Comparison of ENCODE assay signal across 8 mouse cellular contexts in genomic region chr8:84699861-84700322, GRCm38 (mm10). TPM values are rescaled to one million over a fixed set of nuclear protein-coding genes. Genes with fewer than 3 reads are reported as not detected.
A peak's percentile ranks its signal among the peaks of the same experiment; 100 is the strongest.
DNase-seq lines count a peak whose midpoint lies in the region; ATAC-seq and TF ChIP-seq lines count a peak whose summit lies in the region.

No protein-coding gene starts in this region.

- 0 out of 2 replicates have a peak, but pooled peaks have one; percentile 16 for ATAC-seq in hindbrain, embryonic 16.5 days
- ATAC-seq in midbrain, embryonic 12.5 days (ENCODE audit: low FRiP score, low read depth), result no peak

- H3K27ac ChIP-seq in layer of hippocampus, adult 2 months, result peak overlapping the region; percentile 73
- peak overlapping the region; percentile 40 for H3K27ac ChIP-seq in hindbrain, embryonic 16.5 days (ENCODE audit: low read depth, low read length)
- peak overlapping the region; percentile 38; the same call in 1 of the 2 replicates for H3K27ac ChIP-seq in limb, embryonic 10.5 days
- H3K27ac ChIP-seq in midbrain, embryonic 12.5 days (replicated peaks), result 0 out of 2 replicates have a peak overlapping the region, but pooled peaks have one; percentile 1
- peak overlapping the region; percentile 86 for H3K27ac ChIP-seq in thymus, adult 2 months (ENCODE audit: control insufficient read depth, insufficient read depth, low read length)

- H3K9me3 ChIP-seq in hindbrain, embryonic 16.5 days (ENCODE audit: control insufficient read depth, low read length), result no peaks in the 10 kb centered on the region
- no peaks in the 10 kb centered on the region for H3K9me3 ChIP-seq in limb, embryonic 10.5 days (replicated peaks)
- no peaks in the 10 kb centered on the region for H3K9me3 ChIP-seq in midbrain, embryonic 12.5 days

- H3K36me3 ChIP-seq in hindbrain, embryonic 16.5 days (ENCODE audit: control insufficient read depth, insufficient read depth, low read length), result peaks cover 18% of the 10 kb centered on the region
- peaks cover 55% of the 10 kb centered on the region for H3K36me3 ChIP-seq in limb, embryonic 10.5 days
- H3K36me3 ChIP-seq in midbrain, embryonic 12.5 days, result peaks cover 37% of the 10 kb centered on the region
- no peaks in the 10 kb centered on the region for H3K36me3 ChIP-seq in thymus, adult 2 months (ENCODE audit: control insufficient read depth, insufficient read depth, low read length)

- peak in 1 of 2 experiments; percentile 65 for DNase-seq in layer of hippocampus, adult 2 months (ENCODE audit: low spot score in 2 of 2)
- no peak for DNase-seq in layer of hippocampus, postnatal 25 days (ENCODE audit: extremely low spot score in 1 of 2, low spot score in 1 of 2)
- peak; percentile 83 to 84 for DNase-seq in cerebellum, postnatal 10 days
- DNase-seq in gastrocnemius, adult 18-20 months (ENCODE audit: low spot score), result peak; percentile 57
- peak; percentile 65 for DNase-seq in limb, embryonic 10.5 days (ENCODE audit: low spot score)
- DNase-seq in thymus, adult 2 months, result peak; percentile 70

- H3K4me1 ChIP-seq in hindbrain, embryonic 16.5 days (ENCODE audit: control insufficient read depth, insufficient read depth, low read depth, low read length), result peaks cover 7% of the 10 kb centered on the region
- H3K4me1 ChIP-seq in limb, embryonic 10.5 days, result peaks cover 36% of the 10 kb centered on the region
- H3K4me1 ChIP-seq in midbrain, embryonic 12.5 days, result peaks cover 17% of the 10 kb centered on the region
- H3K4me1 ChIP-seq in thymus, adult 2 months (replicated peaks; ENCODE audit: control insufficient read depth, insufficient read depth, low read length), result peaks cover 52% of the 10 kb centered on the region

- H3K4me2 ChIP-seq in hindbrain, embryonic 16.5 days (ENCODE audit: low read length), result no peak overlapping the region
- H3K4me2 ChIP-seq in midbrain, embryonic 12.5 days (replicated peaks), result no peak overlapping the region

- 54% methylated on average over 7 of the region's 7 CpGs for WGBS in hindbrain, embryonic 16.5 days
- WGBS in limb, embryonic 10.5 days, result 67% methylated on average over 7 of the region's 7 CpGs
- 64% methylated on average over 7 of the region's 7 CpGs for WGBS in midbrain, embryonic 12.5 days
- WGBS in thymus, adult 2 months, result 8% methylated on average over 7 of the region's 7 CpGs

- no peak overlapping the region for H3K4me3 ChIP-seq in layer of hippocampus, adult 2 months
- H3K4me3 ChIP-seq in hindbrain, embryonic 16.5 days (ENCODE audit: low read length), result no peak overlapping the region
- peak overlapping the region; percentile 11; the same call in 1 of the 2 replicates for H3K4me3 ChIP-seq in limb, embryonic 10.5 days
- H3K4me3 ChIP-seq in midbrain, embryonic 12.5 days, result no peak overlapping the region
- peak overlapping the region; percentile 33 for H3K4me3 ChIP-seq in thymus, adult 2 months (ENCODE audit: control insufficient read depth, insufficient read depth, low read length)

- H3K27me3 ChIP-seq in hindbrain, embryonic 16.5 days (replicated peaks; ENCODE audit: control insufficient read depth, insufficient read depth, low read length), result peaks cover 17% of the 10 kb centered on the region
- peaks cover 41% of the 10 kb centered on the region for H3K27me3 ChIP-seq in limb, embryonic 10.5 days (ENCODE audit: low read depth, poor library complexity, severe bottlenecking)
- H3K27me3 ChIP-seq in midbrain, embryonic 12.5 days, result peaks cover 50% of the 10 kb centered on the region
- H3K27me3 ChIP-seq in thymus, adult 2 months (ENCODE audit: control insufficient read depth, insufficient read depth, low read length), result no peaks in the 10 kb centered on the region; the same call in none of the 2 replicates

- no peak overlapping the region for H3K9ac ChIP-seq in hindbrain, embryonic 16.5 days (ENCODE audit: low read depth, low read length)
- H3K9ac ChIP-seq in midbrain, embryonic 12.5 days (replicated peaks), result no peak overlapping the region

- peak; percentile 92 for TF ChIP-seq CTCF in layer of hippocampus, adult 2 months (conservative IDR thresholded peaks at IDR 0.05)
- TF ChIP-seq CTCF in thymus, adult 2 months (IDR thresholded peaks at IDR 0.05; ENCODE audit: borderline replicate concordance, control insufficient read depth, extremely low read depth, insufficient read depth, low read length, poor library complexity), result peak; percentile 64; the same call in 1 of the 2 replicates

- TF ChIP-seq POLR2A in thymus, adult 2 months (IDR thresholded peaks at IDR 0.05; ENCODE audit: control insufficient read depth, extremely low read depth, insufficient read depth, low read length, poor library complexity), result peak; percentile 27; the same call in 1 of the 2 replicates

RNA-seq across cellular contexts. Expression of gene Lyl1, which starts 1.4 kb away (rescaled TPM):
- total RNA-seq in layer of hippocampus, adult 2 months (2021), result 1 to 10 TPM; 2.3 to 2.6 TPM
- total RNA-seq in layer of hippocampus, postnatal 25 days (2021), result 1 to 10 TPM; 2.1 to 2.8 TPM
- total RNA-seq in gastrocnemius, adult 18-20 months (2021), result 1 to 10 TPM in 1 of 2 experiments, under 1 TPM in 1; 0.73 to 1.6 TPM
- polyA plus RNA-seq in hindbrain, embryonic 16.5 days (2015; fragmentation: Nextera tagmentation; extraction: Ambion mirVana), result 2.6 and 3.2 TPM in 2 replicates
- 4.6 and 4.7 TPM in 2 replicates for polyA plus RNA-seq in limb, embryonic 10.5 days (2016; fragmentation: Nextera tagmentation; extraction: Ambion mirVana)
- 3.5 and 5.6 TPM in 2 replicates for polyA plus RNA-seq in midbrain, embryonic 12.5 days (2016; fragmentation: Nextera tagmentation; extraction: Ambion mirVana)
- 7.1 and 7.5 TPM in 2 replicates for polyA plus RNA-seq in thymus, adult 2 months (2012; rRNA removed)

RNA-seq across cellular contexts. Expression of gene Nacc1, which starts 12.2 kb away (rescaled TPM):
- 10 to 100 TPM; 91.8 to 93.9 TPM for total RNA-seq in layer of hippocampus, adult 2 months (2021)
- total RNA-seq in layer of hippocampus, postnatal 25 days (2021), result 10 to 100 TPM; 88.9 to 91.0 TPM
- 10 to 100 TPM; 19.3 to 22.8 TPM for total RNA-seq in gastrocnemius, adult 18-20 months (2021)
- 12.4 and 15.5 TPM in 2 replicates for polyA plus RNA-seq in hindbrain, embryonic 16.5 days (2015; fragmentation: Nextera tagmentation; extraction: Ambion mirVana)
- polyA plus RNA-seq in limb, embryonic 10.5 days (2016; fragmentation: Nextera tagmentation; extraction: Ambion mirVana), result 31.7 and 32.0 TPM in 2 replicates
- polyA plus RNA-seq in midbrain, embryonic 12.5 days (2016; fragmentation: Nextera tagmentation; extraction: Ambion mirVana), result 20.8 and 25.0 TPM in 2 replicates
- polyA plus RNA-seq in thymus, adult 2 months (2012; rRNA removed), result 155 and 182 TPM in 2 replicates

RNA-seq across cellular contexts. Expression of gene Trmt1, which starts 13.8 kb away (rescaled TPM):
- 100 to 1,000 TPM; 109 to 113 TPM for total RNA-seq in layer of hippocampus, adult 2 months (2021)
- 100 to 1,000 TPM in 1 of 2 experiments, 10 to 100 TPM in 1; 83.4 to 101 TPM for total RNA-seq in layer of hippocampus, postnatal 25 days (2021)
- total RNA-seq in gastrocnemius, adult 18-20 months (2021), result 10 to 100 TPM; 47.0 to 51.4 TPM
- polyA plus RNA-seq in hindbrain, embryonic 16.5 days (2015; fragmentation: Nextera tagmentation; extraction: Ambion mirVana), result 66.8 and 71.2 TPM in 2 replicates
- 71.7 and 79.3 TPM in 2 replicates for polyA plus RNA-seq in limb, embryonic 10.5 days (2016; fragmentation: Nextera tagmentation; extraction: Ambion mirVana)
- 53.6 and 58.8 TPM in 2 replicates for polyA plus RNA-seq in midbrain, embryonic 12.5 days (2016; fragmentation: Nextera tagmentation; extraction: Ambion mirVana)
- polyA plus RNA-seq in thymus, adult 2 months (2012; rRNA removed), result 169 and 181 TPM in 2 replicates

RNA-seq across cellular contexts. Expression of gene G430095P16Rik, which starts 22.9 kb away (rescaled TPM):
- total RNA-seq in layer of hippocampus, adult 2 months (2021), result under 1 TPM in 1 of 2 experiments, not detected in 1; 0.54 TPM
- not detected for total RNA-seq in layer of hippocampus, postnatal 25 days (2021)
- total RNA-seq in gastrocnemius, adult 18-20 months (2021), result under 1 TPM; 0.34 to 0.45 TPM
- 0.82 and 0.89 TPM in 2 replicates for polyA plus RNA-seq in hindbrain, embryonic 16.5 days (2015; fragmentation: Nextera tagmentation; extraction: Ambion mirVana)
- 3.7 and 8.1 TPM in 2 replicates for polyA plus RNA-seq in limb, embryonic 10.5 days (2016; fragmentation: Nextera tagmentation; extraction: Ambion mirVana)
- polyA plus RNA-seq in midbrain, embryonic 12.5 days (2016; fragmentation: Nextera tagmentation; extraction: Ambion mirVana), result 2.0 and 2.4 TPM in 2 replicates
- polyA plus RNA-seq in thymus, adult 2 months (2012; rRNA removed), result 1.8 and 2.6 TPM in 2 replicates

RNA-seq across cellular contexts. Expression of gene Ier2, which starts 37.2 kb away (rescaled TPM):
- total RNA-seq in layer of hippocampus, adult 2 months (2021), result 1 to 10 TPM; 5.1 to 7.2 TPM
- total RNA-seq in layer of hippocampus, postnatal 25 days (2021), result 1 to 10 TPM; 8.8 to 9.6 TPM
- 1 to 10 TPM; 4.7 to 8.3 TPM for total RNA-seq in gastrocnemius, adult 18-20 months (2021)
- 18.2 and 19.6 TPM in 2 replicates for polyA plus RNA-seq in hindbrain, embryonic 16.5 days (2015; fragmentation: Nextera tagmentation; extraction: Ambion mirVana)
- 199 and 229 TPM in 2 replicates for polyA plus RNA-seq in limb, embryonic 10.5 days (2016; fragmentation: Nextera tagmentation; extraction: Ambion mirVana)
- 47.1 and 47.4 TPM in 2 replicates for polyA plus RNA-seq in midbrain, embryonic 12.5 days (2016; fragmentation: Nextera tagmentation; extraction: Ambion mirVana)
- 29.2 and 33.7 TPM in 2 replicates for polyA plus RNA-seq in thymus, adult 2 months (2012; rRNA removed)

Comparison
In these comparisons a context has a peak if more than half of its experiments do, and no peak if none do; other contexts are left out.
1. DNase-seq: peak in cerebellum, postnatal 10 days (2 of 2), gastrocnemius, adult 18-20 months (single experiment), limb, embryonic 10.5 days (single experiment) and thymus, adult 2 months (single experiment); none in layer of hippocampus, postnatal 25 days (0 of 2).
2. H3K27ac ChIP-seq: peak in every context shown above with its lines; median percentile 86 in thymus, adult 2 months; 73 in layer of hippocampus, adult 2 months; 40 in hindbrain, embryonic 16.5 days; 38 in limb, embryonic 10.5 days; 1 in midbrain, embryonic 12.5 days.
3. H3K4me3 ChIP-seq: peak in limb, embryonic 10.5 days (single experiment) and thymus, adult 2 months (single experiment); none in layer of hippocampus, adult 2 months (single experiment), hindbrain, embryonic 16.5 days (single experiment) and midbrain, embryonic 12.5 days (single experiment).